Mouse (Mus musculus) midbrain, embryonic 16.5 days (tissue): ENCODE measurements at regions not wholly inside any gene's neighbourhood (a gene's known extent, or its start where the extent isn't known, plus 50 kb on each side); places are given as distances from the start of the nearest gene placed in this dataset.

Experiments used
- ATAC-seq: fragments of 200-750 bp; cut with Nextera tagmentation; 2 replicates; pipeline ENCODE4 v1.8.0; 2017; ENCODE audit warnings: moderate TSS enrichment
- H3K27ac ChIP-seq: fragments of 300-500 bp; sonication (generic); 2 replicates; pipeline ENCODE4 v1.5.1; 2014; ENCODE audit warnings: mild to moderate bottlenecking, low read length, mixed read lengths
- H3K27me3 ChIP-seq: fragments of 300-500 bp; sonication (generic); 2 replicates; pipeline ENCODE4 v1.6.1; 2014; ENCODE audit warnings: low read depth, low read length, mixed read lengths; ENCODE audit not compliant: control insufficient read depth, insufficient read depth
- H3K36me3 ChIP-seq: fragments of 300-500 bp; sonication (generic); 2 replicates; pipeline ENCODE4 v1.6.1; 2014; ENCODE audit warnings: mild to moderate bottlenecking, low read length, moderate library complexity, mixed read lengths; ENCODE audit not compliant: control insufficient read depth, insufficient read depth
- H3K4me1 ChIP-seq: fragments of 300-500 bp; sonication (generic); 2 replicates; pipeline ENCODE4 v1.6.1; 2014; ENCODE audit warnings: mild to moderate bottlenecking, low read length, mixed read lengths; ENCODE audit not compliant: control insufficient read depth, insufficient read depth
- H3K4me2 ChIP-seq: fragments of 300-500 bp; sonication (generic); 2 replicates; pipeline ENCODE4 v1.6.1; 2014; ENCODE audit warnings: mild to moderate bottlenecking, low read length, mixed read lengths
- H3K4me3 ChIP-seq: fragments of 300-500 bp; sonication (generic); 2 replicates; pipeline ENCODE4 v1.5.1; 2014; ENCODE audit warnings: low read depth, mild to moderate bottlenecking, low read length, moderate library complexity, mixed read lengths
- H3K9ac ChIP-seq: fragments of 300-500 bp; sonication (generic); 2 replicates; pipeline ENCODE4 v1.6.1; 2014; ENCODE audit warnings: low read depth, low read length, mixed read lengths
- H3K9me3 ChIP-seq: fragments of 300-500 bp; sonication (generic); replicated peaks from 2 replicates; pipeline ENCODE4 v1.6.1; 2014; ENCODE audit warnings: mild to moderate bottlenecking, low read length, mixed read lengths; ENCODE audit not compliant: control insufficient read depth, poor library complexity, severe bottlenecking
- WGBS: fragments of 180-500 bp; shearing (Covaris S2); extraction: QIAGEN DNeasy Blood & Tissue Kit; methylation state at CpG from one replicate; pipeline ENCODE4 v1.1.7; 2014; 5-methylcytosine and 5-hydroxymethylcytosine counted together

DNA sequence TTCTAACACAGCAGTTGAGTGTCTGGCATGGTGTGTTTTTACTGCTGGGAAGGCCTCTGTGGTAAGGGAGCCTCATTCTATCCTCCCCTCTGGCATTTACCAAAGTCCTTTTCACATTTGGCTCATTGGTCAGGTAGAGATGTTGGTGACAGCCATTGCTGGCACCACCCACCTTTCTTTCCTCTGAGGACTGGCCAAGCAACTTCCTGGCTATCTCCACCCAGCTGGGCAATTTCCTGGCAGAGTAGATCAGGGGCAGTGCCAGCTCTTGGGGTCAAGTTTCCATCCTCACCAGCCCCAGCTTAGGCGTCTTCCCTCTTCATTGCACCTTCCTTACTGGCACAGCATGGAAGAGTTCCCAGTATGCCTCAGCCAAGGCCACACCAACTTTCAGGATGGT is 372.5 kb upstream of the Kif2a start:
- no peaks in the 10 kb centered on the region; the same call in 1 of the 2 replicates for H3K9me3 ChIP-seq
- H3K4me3 ChIP-seq = no peak overlapping the region
- no peaks in the 10 kb centered on the region for H3K4me1 ChIP-seq
- no peak overlapping the region for H3K27ac ChIP-seq
- 87% methylated on average over 1 of the region's 1 CpGs for WGBS
- no peak overlapping the region for H3K9ac ChIP-seq
- no peak for ATAC-seq
- no peaks in the 10 kb centered on the region for H3K27me3 ChIP-seq
- H3K36me3 ChIP-seq = no peaks in the 10 kb centered on the region
- H3K4me2 ChIP-seq = no peak overlapping the region

DNA sequence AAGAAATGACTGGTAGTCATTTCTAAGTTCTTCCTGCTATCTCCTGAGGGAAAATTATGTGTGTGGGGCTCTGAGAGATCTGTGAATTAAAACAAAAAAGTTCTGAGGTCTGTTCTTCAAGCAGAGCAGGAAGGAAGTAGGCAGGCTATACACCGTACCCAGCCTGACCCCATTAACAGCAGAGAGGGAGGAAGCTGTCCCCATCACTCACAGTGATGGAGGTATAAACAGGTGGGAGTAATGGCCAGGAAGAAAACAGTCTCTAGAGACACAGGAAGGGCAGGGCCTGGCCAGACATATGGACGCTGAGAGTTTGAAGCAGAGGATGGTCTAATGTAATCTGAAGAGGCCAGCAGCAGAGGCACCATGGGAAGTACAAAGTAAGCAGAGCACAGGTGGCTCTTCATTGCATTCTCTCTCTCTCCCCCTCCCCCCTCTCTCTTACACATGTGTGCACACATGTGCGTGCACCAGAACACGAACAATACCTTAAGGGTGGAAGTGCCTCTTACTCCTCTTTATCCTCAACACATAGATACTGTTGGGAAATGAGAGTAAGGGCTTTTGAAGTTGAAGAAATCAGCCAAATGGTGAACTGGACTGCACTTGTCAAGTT is 367.7 kb upstream of the Kif2a start:
- no peak for ATAC-seq
- no peak overlapping the region for H3K4me3 ChIP-seq
- no peak overlapping the region for H3K9ac ChIP-seq
- H3K4me2 ChIP-seq = no peak overlapping the region
- H3K4me1 ChIP-seq = no peaks in the 10 kb centered on the region
- 88% methylated on average over 4 of the region's 4 CpGs for WGBS
- H3K27me3 ChIP-seq = no peaks in the 10 kb centered on the region
- H3K9me3 ChIP-seq = no peaks in the 10 kb centered on the region
- no peaks in the 10 kb centered on the region for H3K36me3 ChIP-seq
- no peak overlapping the region for H3K27ac ChIP-seq

DNA sequence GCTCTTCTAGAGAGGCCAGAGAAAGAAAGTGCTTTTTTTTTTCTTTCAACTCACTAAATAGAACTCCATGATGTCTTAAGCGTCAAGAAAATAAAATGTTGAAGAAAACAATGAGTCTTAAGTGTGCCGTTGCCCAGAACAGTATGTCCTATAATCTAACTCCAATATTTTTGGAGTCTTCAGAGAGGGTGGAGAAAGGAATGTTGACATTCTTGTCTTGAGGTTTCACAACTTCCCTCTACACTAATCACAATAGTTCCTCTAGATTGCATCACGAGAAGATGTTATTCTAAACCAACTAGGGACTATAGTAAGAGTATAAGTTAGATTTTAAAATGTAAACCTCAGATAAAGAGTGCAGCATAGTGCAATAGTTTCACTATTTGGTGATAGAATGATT is 367.1 kb upstream of the Kif2a start:
- no peak overlapping the region for H3K9ac ChIP-seq
- WGBS = 80% methylated on average over 3 of the region's 3 CpGs
- no peaks in the 10 kb centered on the region for H3K27me3 ChIP-seq

DNA sequence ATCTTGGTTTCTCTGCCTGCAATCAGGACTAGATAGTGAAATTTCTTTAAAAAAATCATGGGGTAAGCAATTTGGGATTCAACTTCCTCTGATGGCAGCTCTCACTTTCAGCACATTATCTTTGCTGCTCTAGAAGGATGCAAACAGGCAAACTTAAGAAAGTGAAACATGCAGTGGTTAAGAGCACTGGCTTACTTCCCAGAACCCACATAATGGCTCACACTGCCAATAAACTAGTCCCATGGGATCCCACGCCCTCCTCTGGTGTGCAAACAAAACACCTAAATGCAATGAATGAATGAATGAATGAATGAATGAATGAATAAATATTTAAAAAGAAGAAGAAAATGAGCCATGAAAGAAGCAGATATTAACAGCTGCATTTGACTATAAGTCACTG is 356.1 kb upstream of the Kif2a start:
- Histone ChIP-seq H3K4me2 (no peak overlapping the region), H3K36me3 (no peaks in the 10 kb centered on the region), H3K27ac (no peak overlapping the region), H3K27me3 (no peaks in the 10 kb centered on the region), H3K9ac (no peak overlapping the region), H3K4me3 (no peak overlapping the region), H3K4me1 (no peaks in the 10 kb centered on the region), H3K9me3 (no peaks in the 10 kb centered on the region)
- ATAC-seq = no peak
- WGBS = 69% methylated on average over 1 of the region's 1 CpGs

More for the DNA sequence above, 367.1 kb upstream of the Kif2a start:
- Histone ChIP-seq H3K27ac (no peak overlapping the region), H3K4me1 (no peaks in the 10 kb centered on the region), H3K4me3 (no peak overlapping the region), H3K36me3 (no peaks in the 10 kb centered on the region), H3K9me3 (no peaks in the 10 kb centered on the region), H3K4me2 (no peak overlapping the region)
- ATAC-seq = no peak

DNA sequence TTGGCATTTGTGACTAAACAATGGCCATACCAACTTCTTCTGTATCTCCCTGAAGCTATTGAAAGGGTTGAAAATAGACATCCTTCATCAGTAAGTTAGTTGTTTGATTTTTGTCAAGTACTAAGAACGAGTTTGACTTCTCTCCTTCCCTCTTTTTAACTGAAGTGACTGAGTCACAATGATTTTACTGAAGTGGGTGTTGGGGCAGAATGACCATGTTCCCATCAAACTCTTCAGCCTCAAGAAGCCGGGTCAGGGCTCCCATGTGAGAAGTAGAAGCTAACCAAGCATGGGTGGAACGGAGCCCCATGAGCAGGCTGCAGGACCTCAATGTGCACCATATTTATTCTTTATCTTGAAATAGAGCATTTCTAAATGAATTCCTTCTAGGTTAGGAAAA is 350.7 kb upstream of the Kif2a start:
- H3K9ac ChIP-seq = no peak overlapping the region
- no peak overlapping the region for H3K27ac ChIP-seq
- ATAC-seq = no peak
- H3K4me2 ChIP-seq = no peak overlapping the region
- H3K4me3 ChIP-seq = no peak overlapping the region
- no peaks in the 10 kb centered on the region for H3K9me3 ChIP-seq
- H3K27me3 ChIP-seq = no peaks in the 10 kb centered on the region
- no peaks in the 10 kb centered on the region for H3K4me1 ChIP-seq
- WGBS = 92% methylated on average over 3 of the region's 3 CpGs
- no peaks in the 10 kb centered on the region for H3K36me3 ChIP-seq

DNA sequence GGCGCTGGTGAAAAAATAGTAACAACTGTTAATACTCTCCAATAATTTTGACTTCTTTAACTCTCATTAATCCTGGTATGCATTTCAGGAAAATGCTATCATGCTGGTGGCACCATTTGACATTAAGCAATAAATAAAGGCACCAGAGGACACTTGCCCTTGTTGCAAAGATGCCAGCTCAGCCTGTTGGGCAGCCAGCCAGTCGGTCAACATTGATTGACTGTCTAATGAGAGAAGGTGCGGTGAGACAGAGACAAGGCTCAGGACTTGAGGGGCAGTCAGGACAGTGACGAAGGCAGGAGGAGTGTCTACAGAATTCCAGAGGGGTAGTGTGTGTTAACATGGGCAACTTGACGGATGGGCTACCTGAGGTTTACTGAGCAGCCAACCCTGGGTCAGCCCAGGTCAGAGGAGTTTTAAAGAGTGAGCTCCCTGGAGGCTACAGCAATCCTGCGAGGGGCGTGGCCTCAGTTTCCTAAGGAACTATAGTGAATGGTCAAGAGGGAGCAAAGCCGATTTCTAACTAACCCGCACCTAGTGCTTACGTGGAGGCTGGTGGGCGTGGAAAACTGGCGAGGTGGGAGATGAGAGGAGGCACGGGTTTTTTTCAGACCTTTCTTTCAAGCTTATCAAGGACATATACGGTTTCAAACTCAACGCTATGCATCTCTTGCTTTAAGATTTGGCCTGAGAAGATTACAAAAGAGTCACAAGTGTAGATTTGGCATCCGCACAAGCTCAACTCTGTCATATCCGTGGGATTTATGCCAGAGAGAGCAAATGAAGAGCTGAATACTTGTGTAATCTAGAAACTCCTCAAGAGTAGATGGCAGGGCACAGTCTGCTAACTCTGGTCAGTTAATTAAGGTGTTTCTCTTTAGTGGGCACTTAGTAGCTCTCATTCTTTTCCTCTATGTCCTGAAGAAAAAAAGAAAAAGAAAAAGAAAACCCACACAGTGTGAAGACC is 350.0 kb upstream of the Kif2a start:
- no peak for ATAC-seq
- WGBS = 44% methylated on average over 17 of the region's 17 CpGs

DNA sequence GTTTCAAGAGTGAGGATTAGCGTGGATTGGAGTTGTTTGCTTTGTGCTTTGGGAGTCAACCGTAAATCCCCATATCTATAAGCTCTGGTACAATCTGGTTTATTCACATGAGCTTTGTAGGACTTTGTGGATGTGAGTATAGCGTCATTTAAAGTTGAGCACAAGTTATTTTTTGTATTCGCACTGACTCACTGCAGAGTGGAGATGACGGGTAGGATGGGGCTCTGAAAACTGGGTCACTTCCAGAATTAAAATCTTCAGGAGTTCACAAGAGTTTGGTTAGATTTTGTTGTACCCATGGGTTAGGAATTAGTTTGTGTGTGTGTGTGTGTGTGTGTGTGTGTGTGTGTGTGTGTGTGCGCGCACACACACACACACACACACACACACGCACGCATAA is 345.7 kb upstream of the Kif2a start:
- Histone ChIP-seq H3K4me2 (no peak overlapping the region), H3K9ac (no peak overlapping the region), H3K4me3 (no peak overlapping the region), H3K27ac (no peak overlapping the region), H3K4me1 (no peaks in the 10 kb centered on the region), H3K27me3 (no peaks in the 10 kb centered on the region), H3K9me3 (no peaks in the 10 kb centered on the region), H3K36me3 (no peaks in the 10 kb centered on the region)
- 92% methylated on average over 9 of the region's 9 CpGs for WGBS
- ATAC-seq = no peak

More for the DNA sequence above, 350.0 kb upstream of the Kif2a start:
- no peaks in the 10 kb centered on the region for H3K4me1 ChIP-seq
- H3K9me3 ChIP-seq = no peaks in the 10 kb centered on the region
- no peak overlapping the region for H3K27ac ChIP-seq
- no peak overlapping the region for H3K4me2 ChIP-seq
- H3K4me3 ChIP-seq = no peak overlapping the region
- no peaks in the 10 kb centered on the region for H3K27me3 ChIP-seq
- H3K36me3 ChIP-seq = no peaks in the 10 kb centered on the region
- no peak overlapping the region for H3K9ac ChIP-seq

DNA sequence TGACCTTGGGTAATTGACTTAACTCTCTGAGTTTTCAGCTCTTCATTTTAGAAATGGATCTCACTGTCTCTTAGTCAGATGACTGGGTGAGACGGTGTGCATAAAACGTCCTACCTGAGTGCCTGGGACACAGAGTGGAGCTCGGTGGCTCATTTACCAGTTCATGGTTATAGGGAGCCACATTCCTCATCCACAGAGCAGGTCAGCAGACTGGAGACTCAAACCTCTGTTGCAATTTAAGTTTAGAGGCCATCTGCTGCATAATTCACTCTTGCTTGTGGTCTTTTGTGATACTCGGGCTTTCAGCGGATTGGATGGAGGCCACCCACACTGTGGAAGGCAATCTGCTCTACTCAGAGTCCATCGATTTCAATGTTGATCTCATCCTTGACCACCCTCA is 343.8 kb upstream of the Kif2a start:
- H3K4me3 ChIP-seq = no peak overlapping the region
- no peak overlapping the region for H3K9ac ChIP-seq
- no peak overlapping the region for H3K4me2 ChIP-seq
- 73% methylated on average over 6 of the region's 6 CpGs for WGBS
- H3K27me3 ChIP-seq = no peaks in the 10 kb centered on the region
- no peaks in the 10 kb centered on the region for H3K36me3 ChIP-seq
- H3K4me1 ChIP-seq = no peaks in the 10 kb centered on the region
- ATAC-seq = no peak
- H3K27ac ChIP-seq = no peak overlapping the region
- no peaks in the 10 kb centered on the region for H3K9me3 ChIP-seq

DNA sequence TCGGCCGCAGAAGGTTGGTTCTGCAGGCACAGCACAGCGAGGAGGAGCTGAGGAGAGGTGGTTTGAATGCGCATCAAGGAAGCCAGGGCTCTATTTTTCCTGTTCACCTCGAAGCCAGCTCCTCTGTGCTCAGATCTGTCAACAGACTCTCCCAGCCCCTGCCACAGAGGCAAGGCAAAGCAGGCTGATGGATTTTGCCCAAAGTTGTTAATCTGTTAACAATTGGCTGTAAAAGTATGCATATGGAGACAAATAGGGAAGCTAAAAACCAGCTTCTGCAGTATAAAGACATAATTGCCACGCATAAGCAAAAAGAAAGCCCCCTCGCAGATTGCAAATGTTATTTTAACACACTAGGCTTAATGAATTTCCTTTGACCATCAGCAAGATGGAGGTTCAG is 343.3 kb upstream of the Kif2a start:
- H3K9me3 ChIP-seq = no peaks in the 10 kb centered on the region
- H3K27ac ChIP-seq = no peak overlapping the region
- H3K9ac ChIP-seq = no peak overlapping the region
- no peaks in the 10 kb centered on the region for H3K4me1 ChIP-seq
- H3K4me3 ChIP-seq = no peak overlapping the region
- H3K27me3 ChIP-seq = no peaks in the 10 kb centered on the region
- H3K36me3 ChIP-seq = no peaks in the 10 kb centered on the region
- 83% methylated on average over 7 of the region's 7 CpGs for WGBS
- no peak overlapping the region for H3K4me2 ChIP-seq
- ATAC-seq = no peak
